Mouse (Mus musculus) embryonic facial prominence, embryonic 14.5 days (tissue): ENCODE results near the gene Cldn18. TPM values are rescaled to one million over a fixed set of nuclear protein-coding genes. Genes with fewer than 3 reads are reported as not detected.

ENCODE experiments used
- ATAC-seq: fragments of 200-750 bp; cut with Nextera tagmentation; 2 replicates; pipeline ENCODE4 v1.8.0; 2017; ENCODE audit warnings: low read depth, moderate number of reproducible peaks, moderate TSS enrichment
- DNase-seq: peaks from one replicate; pipeline ENCODE4 v3.0.0-alpha.2; 2015; ENCODE audit warnings: low spot score
- H3K27ac ChIP-seq: fragments of 300-500 bp; sonication (generic); replicated peaks from 2 replicates; pipeline ENCODE4 v1.5.1; 2014; ENCODE audit warnings: low read depth, mild to moderate bottlenecking, low read length, moderate library complexity
- H3K27me3 ChIP-seq: fragments of 300-500 bp; sonication (generic); replicated peaks from 2 replicates; pipeline ENCODE4 v1.6.1; 2014; ENCODE audit warnings: low read length; ENCODE audit not compliant: control insufficient read depth, insufficient read depth
- H3K36me3 ChIP-seq: fragments of 300-500 bp; sonication (generic); 2 replicates; pipeline ENCODE4 v1.6.1; 2014; ENCODE audit warnings: low read length, mixed read lengths; ENCODE audit not compliant: control insufficient read depth, insufficient read depth
- H3K4me1 ChIP-seq: fragments of 300-500 bp; sonication (generic); 2 replicates; pipeline ENCODE4 v1.6.1; 2014; ENCODE audit warnings: antibody characterized with exemption, low read length; ENCODE audit not compliant: control insufficient read depth, insufficient read depth
- H3K4me2 ChIP-seq: fragments of 300-500 bp; sonication (generic); 2 replicates; pipeline ENCODE4 v1.6.1; 2014; ENCODE audit warnings: low read depth, mild to moderate bottlenecking, low read length, moderate library complexity, mixed read lengths
- H3K4me3 ChIP-seq: fragments of 300-500 bp; sonication (generic); 2 replicates; pipeline ENCODE4 v1.5.1; 2014; ENCODE audit warnings: low read depth, mild to moderate bottlenecking, low read length
- H3K9ac ChIP-seq: fragments of 300-500 bp; sonication (generic); 2 replicates; pipeline ENCODE4 v1.6.1; 2014; ENCODE audit warnings: low read depth, mild to moderate bottlenecking, low read length, moderate library complexity, mixed read lengths
- H3K9me3 ChIP-seq: fragments of 300-500 bp; sonication (generic); 2 replicates; pipeline ENCODE4 v1.6.1; 2016; ENCODE audit warnings: low read length; ENCODE audit not compliant: control insufficient read depth
- WGBS: fragments of 180-500 bp; shearing (Covaris S2); extraction: QIAGEN DNeasy Blood & Tissue Kit; methylation state at CpG from one replicate; pipeline ENCODE4 v1.1.7; 2014; 5-methylcytosine and 5-hydroxymethylcytosine counted together
- polyA plus RNA-seq: library from polyadenylated mRNA; unstranded; fragments of >200 nt; fragmentation: Nextera tagmentation; extraction: Ambion mirVana; gene quantifications from 2 replicates; pipeline ENCODE4 v1.2.1, GENCODE M21; 2014

The Cldn18 gene
- not detected in 2 replicates for polyA plus RNA-seq

DNA sequence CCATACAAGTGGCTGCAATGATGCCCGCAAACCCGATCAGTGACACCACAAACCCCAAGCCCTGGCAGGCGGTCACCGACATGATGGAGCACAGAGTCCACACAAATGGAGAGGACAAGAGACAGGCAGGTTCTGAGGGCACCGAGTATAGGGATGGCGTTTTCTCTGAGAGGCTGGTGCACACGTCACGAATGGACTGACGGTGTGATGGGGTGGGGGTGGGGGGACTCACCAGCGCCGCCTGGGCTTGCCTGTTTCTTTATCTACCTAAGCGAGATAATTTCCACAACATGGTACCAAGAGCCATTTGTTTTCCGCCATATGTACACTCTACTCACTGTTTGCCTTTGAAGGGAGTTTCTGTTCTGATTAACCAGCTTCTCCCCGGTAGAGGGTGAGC lies at the start of gene Cldn18:
Cldn18 (minus strand) TSS at position 134 of the 400 bp plus-strand sequence.
- DNase-seq (no peak), ATAC-seq (no peak)
- no peak within 1 kb of the TSS for H3K9ac ChIP-seq
- no peak within 1 kb of the TSS for H3K27ac ChIP-seq
- H3K4me1 ChIP-seq: no peaks in the 10 kb centered on the region
- no peaks in the 10 kb centered on the region for H3K9me3 ChIP-seq
- no peaks in the 10 kb centered on the region for H3K36me3 ChIP-seq
- H3K4me3 ChIP-seq: no peak within 1 kb of the TSS
- WGBS: 96% methylated on average over 13 of the region's 14 CpGs
- no peak within 1 kb of the TSS for H3K4me2 ChIP-seq
- H3K27me3 ChIP-seq: no peaks in the 10 kb centered on the region

- Histone ChIP-seq H3K4me3 (no peak overlapping the region), H3K4me1 (no peaks in the 10 kb centered on the region), H3K9ac (no peak overlapping the region), H3K4me2 (no peak overlapping the region), H3K27me3 (no peaks in the 10 kb centered on the region), H3K9me3 (no peaks in the 10 kb centered on the region), H3K27ac (no peak overlapping the region), H3K36me3 (no peaks in the 10 kb centered on the region)
- DNase-seq: peak; percentile 76
- no peak for ATAC-seq
- WGBS: 63% methylated on average over 6 of the region's 6 CpGs
Measured at GRCm38 (mm10) chr9:99763530-99763929, 46.5 kb upstream of the Cldn18 start.

GRCm38 (mm10) chr9:99750272-99750671 lies 33.2 kb upstream of the Cldn18 start:
- Histone ChIP-seq H3K36me3 (no peaks in the 10 kb centered on the region), H3K4me1 (no peaks in the 10 kb centered on the region), H3K9me3 (no peaks in the 10 kb centered on the region), H3K4me2 (no peak overlapping the region), H3K27me3 (no peaks in the 10 kb centered on the region), H3K27ac (no peak overlapping the region), H3K9ac (no peak overlapping the region), H3K4me3 (no peak overlapping the region)
- no peak for ATAC-seq
- DNase-seq: no peak
- 76% methylated on average over 4 of the region's 4 CpGs for WGBS

- H3K27ac ChIP-seq: no peak overlapping the region
- no peaks in the 10 kb centered on the region for H3K36me3 ChIP-seq
- no peaks in the 10 kb centered on the region for H3K27me3 ChIP-seq
- ATAC-seq (no peak), DNase-seq (no peak)
- no peak overlapping the region for H3K4me3 ChIP-seq
- no peaks in the 10 kb centered on the region for H3K4me1 ChIP-seq
- H3K9me3 ChIP-seq: no peaks in the 10 kb centered on the region
- no peak overlapping the region for H3K4me2 ChIP-seq
- WGBS: 50% methylated on average over 1 of the region's 1 CpGs
- no peak overlapping the region for H3K9ac ChIP-seq
Measured at GRCm38 (mm10) chr9:99748279-99748678, 31.2 kb upstream of the Cldn18 start.

DNA sequence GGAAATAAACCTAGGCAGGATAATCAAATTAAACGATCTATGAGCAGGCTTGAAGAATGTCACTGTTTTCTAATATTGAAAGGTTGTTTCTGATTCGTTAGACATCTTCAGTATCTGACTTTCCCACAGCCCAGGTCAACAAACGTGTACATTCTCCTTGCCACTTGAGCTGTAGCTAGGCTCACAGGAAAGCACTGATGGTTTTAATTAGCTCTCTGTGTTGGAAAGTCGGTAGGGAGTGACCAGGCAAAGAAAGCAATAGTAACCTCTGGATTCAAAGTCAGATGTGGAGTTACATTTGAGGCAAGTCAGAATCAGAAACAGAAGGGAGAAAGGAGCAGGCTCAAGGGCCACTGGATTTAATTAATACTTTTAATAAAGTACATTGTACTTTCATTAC lies 30.7 kb upstream of the Cldn18 start:
- DNase-seq (no peak), ATAC-seq (no peak)
- H3K27me3 ChIP-seq: no peaks in the 10 kb centered on the region
- H3K4me2 ChIP-seq: no peak overlapping the region
- H3K4me3 ChIP-seq: no peak overlapping the region
- H3K27ac ChIP-seq: no peak overlapping the region
- no peaks in the 10 kb centered on the region for H3K4me1 ChIP-seq
- no peaks in the 10 kb centered on the region for H3K36me3 ChIP-seq
- no peaks in the 10 kb centered on the region for H3K9me3 ChIP-seq
- WGBS: 20% methylated on average over 4 of the region's 4 CpGs
- H3K9ac ChIP-seq: no peak overlapping the region

DNA sequence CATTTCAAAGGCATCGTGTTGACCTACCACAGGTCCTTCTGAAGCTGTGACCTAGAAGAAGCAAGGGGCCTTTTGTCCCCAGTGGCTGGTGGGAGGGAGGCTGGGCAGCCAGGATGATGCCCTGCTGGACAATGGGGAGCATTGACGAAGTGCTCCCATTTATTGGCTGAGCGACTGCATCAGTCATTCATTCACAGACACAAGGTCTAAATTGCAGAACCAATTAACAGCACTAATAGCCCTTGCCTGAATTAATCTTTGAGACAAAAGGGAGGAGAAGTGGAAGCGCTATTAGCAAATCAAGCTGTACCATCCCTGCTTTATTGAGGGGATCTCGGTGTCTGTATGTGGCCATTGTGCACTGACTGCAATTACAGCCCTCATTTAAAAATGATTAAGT lies 27.5 kb upstream of the Cldn18 start:
- 55% methylated on average over 5 of the region's 5 CpGs for WGBS
- no peaks in the 10 kb centered on the region for H3K36me3 ChIP-seq
- H3K4me3 ChIP-seq: no peak overlapping the region
- DNase-seq (peak; percentile 26), ATAC-seq (no peak)
- no peaks in the 10 kb centered on the region for H3K27me3 ChIP-seq
- H3K9ac ChIP-seq: no peak overlapping the region
- H3K4me1 ChIP-seq: no peaks in the 10 kb centered on the region
- no peaks in the 10 kb centered on the region for H3K9me3 ChIP-seq
- H3K27ac ChIP-seq: no peak overlapping the region
- H3K4me2 ChIP-seq: no peak overlapping the region

DNA sequence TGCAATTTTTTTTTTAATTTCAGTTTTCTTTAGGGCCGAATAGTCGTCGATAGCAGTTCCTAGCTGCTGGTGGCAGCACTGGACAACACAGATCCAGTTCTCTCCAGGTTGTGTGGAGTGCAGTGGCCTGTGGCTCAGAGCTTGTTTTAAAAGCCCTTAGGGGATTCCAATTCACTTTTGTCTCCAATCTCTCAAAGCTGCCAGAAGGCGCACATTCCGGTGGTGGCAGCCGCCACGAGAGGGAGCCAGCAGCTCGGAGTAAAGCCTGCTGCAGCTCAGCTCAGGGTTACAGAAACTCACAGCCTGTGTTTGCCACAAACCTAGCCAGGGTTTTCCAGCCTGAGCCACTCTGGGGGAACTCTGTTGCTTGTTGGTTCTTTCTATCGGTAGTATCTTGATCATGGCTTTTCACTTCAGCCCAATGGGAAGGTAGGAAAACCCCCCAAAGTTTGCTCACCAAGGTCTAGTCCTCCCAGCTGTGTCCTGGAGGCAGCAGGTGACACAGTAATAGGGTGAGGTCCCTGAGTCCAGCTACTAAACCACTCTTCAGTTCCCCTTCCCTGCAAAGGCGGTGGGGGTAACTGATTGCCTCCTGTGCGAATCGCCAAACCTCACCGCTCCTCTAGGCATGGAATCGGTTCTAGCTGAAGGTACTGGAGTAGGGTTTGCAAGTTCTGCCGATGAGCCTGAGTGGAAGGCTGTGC lies 13.0 kb upstream of the Cldn18 start:
- Histone ChIP-seq H3K4me2 (no peak overlapping the region), H3K27me3 (no peaks in the 10 kb centered on the region), H3K9me3 (peaks cover 2% of the 10 kb centered on the region; the same call in 1 of the 2 replicates), H3K4me3 (no peak overlapping the region), H3K4me1 (no peaks in the 10 kb centered on the region), H3K27ac (no peak overlapping the region), H3K36me3 (no peaks in the 10 kb centered on the region), H3K9ac (no peak overlapping the region)
- DNase-seq (peak; percentile 83), ATAC-seq (peak; percentile 82)
- 33% methylated on average over 15 of the region's 15 CpGs for WGBS

- Histone ChIP-seq H3K4me2 (no peak overlapping the region), H3K36me3 (no peaks in the 10 kb centered on the region), H3K9me3 (no peaks in the 10 kb centered on the region), H3K27ac (no peak overlapping the region), H3K4me3 (no peak overlapping the region), H3K9ac (no peak overlapping the region), H3K27me3 (no peaks in the 10 kb centered on the region), H3K4me1 (no peaks in the 10 kb centered on the region)
- ATAC-seq (no peak), DNase-seq (no peak)
- WGBS: 52% methylated on average over 11 of the region's 11 CpGs
Measured at GRCm38 (mm10) chr9:99727819-99728218, 10.8 kb upstream of the Cldn18 start.

- Histone ChIP-seq H3K27ac (no peak overlapping the region), H3K27me3 (no peaks in the 10 kb centered on the region), H3K4me1 (no peaks in the 10 kb centered on the region), H3K9me3 (no peaks in the 10 kb centered on the region), H3K9ac (no peak overlapping the region), H3K4me2 (no peak overlapping the region), H3K4me3 (no peak overlapping the region), H3K36me3 (no peaks in the 10 kb centered on the region)
- ATAC-seq: no peak
- WGBS: 72% methylated on average over 8 of the region's 8 CpGs
- DNase-seq: no peak
Measured at GRCm38 (mm10) chr9:99725278-99725677, 8.2 kb upstream of the Cldn18 start.
